Mouse (Mus musculus) midbrain, embryonic 12.5 days (tissue): ENCODE measurements around the gene Scgb1b24. TPM values are rescaled to one million over a fixed set of nuclear protein-coding genes. Genes with fewer than 3 reads are reported as not detected.

ENCODE experiments used
- ATAC-seq: fragments of 200-750 bp; cut with Nextera tagmentation; 2 replicates; pipeline ENCODE4 v1.8.0; 2017; ENCODE audit warnings: low read depth, moderate TSS enrichment, moderate library complexity; ENCODE audit not compliant: low FRiP score
- H3K27ac ChIP-seq: fragments of 300-500 bp; sonication (generic); replicated peaks from 2 replicates; pipeline ENCODE4 v1.5.1; 2016; ENCODE audit warnings: mild to moderate bottlenecking
- H3K27me3 ChIP-seq: fragments of 300-500 bp; sonication (generic); 2 replicates; pipeline ENCODE4 v1.6.1; 2016; ENCODE audit warnings: mild to moderate bottlenecking
- H3K36me3 ChIP-seq: fragments of 300-500 bp; sonication (generic); 2 replicates; pipeline ENCODE4 v1.6.1; 2016
- H3K4me1 ChIP-seq: fragments of 300-500 bp; sonication (generic); 2 replicates; pipeline ENCODE4 v1.6.1; 2016
- H3K4me2 ChIP-seq: fragments of 300-500 bp; sonication (generic); replicated peaks from 2 replicates; pipeline ENCODE4 v1.6.1; 2016; ENCODE audit warnings: mild to moderate bottlenecking, moderate library complexity
- H3K4me3 ChIP-seq: fragments of 300-500 bp; sonication (generic); 2 replicates; pipeline ENCODE4 v1.5.1; 2016; ENCODE audit warnings: mild to moderate bottlenecking
- H3K9ac ChIP-seq: fragments of 300-500 bp; sonication (generic); replicated peaks from 2 replicates; pipeline ENCODE4 v1.6.1; 2016; ENCODE audit warnings: mild to moderate bottlenecking, moderate library complexity
- H3K9me3 ChIP-seq: fragments of 300-500 bp; sonication (generic); 2 replicates; pipeline ENCODE4 v1.6.1; 2016; ENCODE audit warnings: mild to moderate bottlenecking
- WGBS: fragments of 180-500 bp; shearing (Covaris S2); methylation state at CpG from one replicate; pipeline ENCODE4 v1.1.7; 2016; 5-methylcytosine and 5-hydroxymethylcytosine counted together
- polyA plus RNA-seq: library from polyadenylated mRNA; unstranded; fragments of >200 nt; fragmentation: Nextera tagmentation; extraction: Ambion mirVana; gene quantifications from 2 replicates; pipeline ENCODE4 v1.2.1, GENCODE M21; 2016

The Scgb1b24 gene
- not detected in 2 replicates for polyA plus RNA-seq

DNA sequence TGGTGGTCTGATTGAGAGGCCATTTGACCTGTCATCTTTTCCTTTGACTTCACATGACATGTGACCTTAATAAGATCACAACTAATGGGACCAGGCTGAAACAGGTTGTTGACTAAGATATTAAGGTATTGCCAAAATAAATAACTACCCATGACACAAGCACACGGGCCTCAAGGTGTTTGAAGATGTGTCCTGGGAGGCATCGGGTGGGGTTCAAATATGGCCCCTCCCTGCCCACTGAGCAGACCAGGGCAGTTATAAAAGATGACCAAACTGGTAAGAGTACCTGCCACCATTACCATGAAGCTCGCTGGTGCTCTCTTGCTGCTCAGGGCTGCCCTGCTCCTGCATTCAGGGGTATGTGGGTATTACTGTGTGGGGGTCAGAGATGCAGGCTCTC lies at the start of gene Scgb1b24:
TSS of gene Scgb1b24 (plus strand) at position 301 of the 400 bp plus-strand sequence.
- Histone ChIP-seq H3K9ac (no peak within 1 kb of the TSS), H3K9me3 (peaks cover 74% of the 10 kb centered on the region), H3K4me1 (no peaks in the 10 kb centered on the region), H3K4me3 (no peak within 1 kb of the TSS), H3K4me2 (no peak within 1 kb of the TSS), H3K36me3 (no peaks in the 10 kb centered on the region), H3K27ac (no peak within 1 kb of the TSS), H3K27me3 (no peaks in the 10 kb centered on the region)
- no peak for ATAC-seq
- WGBS, result 87% methylated on average over 3 of the region's 3 CpGs

DNA sequence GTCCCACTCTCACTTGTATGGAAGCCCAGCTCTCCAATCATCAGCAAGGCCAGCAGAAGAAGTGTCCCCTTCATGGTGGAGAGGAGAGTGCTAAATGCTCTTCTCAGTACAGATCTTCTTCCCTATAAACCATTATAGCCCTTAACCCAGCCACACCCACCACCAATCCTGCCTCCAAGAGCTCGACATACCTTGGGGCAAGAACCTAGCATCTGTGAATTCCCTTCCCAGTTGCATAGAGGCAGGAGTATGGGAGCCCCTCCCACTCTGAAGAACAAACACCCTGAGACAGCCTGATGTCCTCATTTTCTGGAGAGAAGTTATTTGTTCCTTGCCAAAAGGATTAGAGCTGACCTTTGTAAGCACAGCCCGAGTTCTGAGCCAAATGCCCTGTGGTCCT lies 4.4 kb upstream of the Scgb1b24 start, which contains the start of gene Scgb2b24:
TSS of gene Scgb2b24 (minus strand) at position 101 of the 400 bp plus-strand sequence.
- Histone ChIP-seq H3K9ac (no peak within 1 kb of the TSS), H3K4me2 (no peak within 1 kb of the TSS), H3K27me3 (no peaks in the 10 kb centered on the region), H3K9me3 (peaks cover 82% of the 10 kb centered on the region), H3K4me1 (no peaks in the 10 kb centered on the region), H3K4me3 (no peak within 1 kb of the TSS), H3K36me3 (no peaks in the 10 kb centered on the region), H3K27ac (no peak within 1 kb of the TSS)
- no peak for ATAC-seq
- WGBS, result 81% methylated on average over 2 of the region's 2 CpGs

Other genes starting within 250 kb of the Scgb1b24 start
- gene Scgb2b21, start 223.3 kb upstream of the Scgb1b24 start, polyA plus RNA-seq, result not detected in 2 replicates
- not detected in 2 replicates for gene Scgb2b24, start 4.5 kb upstream of the Scgb1b24 start, polyA plus RNA-seq
- gene Scgb2b26, start 201.2 kb downstream of the Scgb1b24 start, polyA plus RNA-seq, result not detected in 2 replicates